Mouse (Mus musculus) urinary bladder, postnatal 10 days (tissue): ENCODE results near the gene Galns.
"Not testable (repeated sequence)": the region's sequence is repeated elsewhere in the genome, so short reads cannot be mapped to it uniquely, and the experiment has no call there.

ENCODE experiments used
- DNase-seq: peaks from one replicate; pipeline ENCODE4 v3.0.0; 2022; ENCODE audit warnings: low spot score

Galns gene

DNA sequence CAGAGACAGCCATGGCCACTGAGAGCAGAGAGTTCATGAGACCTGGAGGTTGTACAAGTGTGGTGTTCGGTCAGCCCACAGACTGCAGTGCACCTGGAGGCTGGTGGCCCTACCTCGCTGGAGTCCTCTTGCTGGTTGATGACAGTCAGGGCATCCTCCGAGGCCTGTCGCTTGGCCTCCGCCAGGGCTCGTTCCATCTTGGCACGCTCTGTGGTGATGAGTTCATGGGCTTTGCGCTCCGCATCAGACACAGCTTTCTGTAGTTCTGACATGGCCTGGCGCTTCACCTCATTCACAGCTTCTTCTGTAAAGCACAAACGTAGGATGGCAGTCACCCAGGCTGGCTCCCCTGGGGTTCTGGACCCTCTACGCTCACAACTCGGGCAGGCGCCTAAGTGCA lies 21.9 kb upstream of the Galns start:
- DNase-seq, result no peak

DNA sequence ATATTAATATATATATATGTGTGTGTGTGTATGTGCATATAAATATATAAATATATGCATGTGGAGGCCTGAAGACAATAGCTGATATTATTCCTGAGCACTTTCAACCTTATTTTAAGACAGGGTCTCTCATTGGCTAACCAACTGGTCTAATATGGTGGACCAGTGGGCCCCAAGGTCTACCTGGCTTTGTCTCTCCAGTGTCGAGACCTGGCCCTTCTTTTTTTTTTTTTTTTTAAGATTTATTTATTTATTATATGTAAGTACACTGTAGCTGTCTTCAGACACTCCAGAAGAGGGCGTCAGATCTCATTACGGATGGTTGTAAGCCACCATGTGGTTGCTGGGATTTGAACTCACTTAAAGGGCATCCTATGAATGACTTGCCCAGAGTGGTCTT lies 20.9 kb upstream of the Galns start:
- DNase-seq, result not testable (repeated sequence)

DNA sequence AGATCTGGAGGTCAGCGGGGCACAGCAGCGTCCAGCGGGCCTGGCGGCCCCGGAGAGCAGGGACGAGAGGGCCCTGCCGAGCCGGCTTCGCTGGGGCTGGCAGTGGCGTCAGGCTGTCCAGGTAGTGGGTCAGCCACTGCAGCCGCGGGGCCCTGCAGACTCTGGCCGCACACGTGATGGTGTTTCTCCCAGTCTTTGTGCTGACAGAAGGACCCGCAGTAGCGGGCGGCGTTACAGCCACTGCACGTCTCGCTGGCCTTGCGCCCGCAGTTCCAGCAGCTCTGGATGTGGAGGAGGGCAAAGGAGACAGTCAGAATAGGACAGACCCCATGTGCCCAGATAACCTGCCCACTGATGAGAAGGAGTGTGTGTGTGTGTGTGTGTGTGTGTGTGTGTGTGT lies 19.4 kb upstream of the Galns start:
- no peak for DNase-seq

DNA sequence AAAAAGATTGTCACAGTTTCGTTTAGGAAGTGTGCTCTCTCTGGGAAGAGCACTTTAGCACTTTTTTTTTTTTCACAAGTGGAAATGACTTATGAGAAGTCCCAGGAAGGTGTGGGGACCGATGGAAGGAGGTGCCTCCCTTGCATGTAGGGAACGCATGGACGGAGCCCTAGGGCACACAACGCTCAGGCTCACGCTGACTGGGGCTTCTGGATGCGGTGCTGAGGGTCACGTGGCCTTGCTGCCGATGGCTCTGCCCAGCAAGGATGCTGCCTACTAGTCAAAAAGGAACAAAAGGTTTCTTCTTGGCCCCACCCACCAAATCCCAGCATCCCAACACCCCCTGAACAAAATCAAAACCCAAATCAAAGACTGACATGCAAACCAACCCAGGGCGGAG lies 18.1 kb upstream of the Galns start:
- DNase-seq, result no peak

DNA sequence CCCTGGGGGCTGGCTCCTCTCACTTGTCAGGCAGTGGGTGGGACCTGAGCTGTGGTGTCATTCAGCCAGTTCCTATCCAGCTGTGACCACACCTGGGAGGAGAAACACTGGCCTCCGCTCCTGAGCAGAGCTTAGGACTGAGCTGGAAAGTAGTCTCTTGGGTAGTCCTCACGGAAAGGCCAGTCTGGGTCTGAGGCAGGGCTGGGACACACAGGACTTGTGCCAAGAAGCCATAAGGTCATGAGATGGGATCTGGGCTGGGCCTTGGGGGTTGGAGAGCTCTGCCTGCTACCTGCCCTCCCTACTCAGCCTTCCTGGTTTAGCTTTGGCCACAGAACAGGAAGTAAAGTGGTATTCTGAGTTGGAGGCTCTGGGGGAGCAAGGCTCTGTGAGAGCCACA lies 15.6 kb upstream of the Galns start:
- no peak for DNase-seq

DNA sequence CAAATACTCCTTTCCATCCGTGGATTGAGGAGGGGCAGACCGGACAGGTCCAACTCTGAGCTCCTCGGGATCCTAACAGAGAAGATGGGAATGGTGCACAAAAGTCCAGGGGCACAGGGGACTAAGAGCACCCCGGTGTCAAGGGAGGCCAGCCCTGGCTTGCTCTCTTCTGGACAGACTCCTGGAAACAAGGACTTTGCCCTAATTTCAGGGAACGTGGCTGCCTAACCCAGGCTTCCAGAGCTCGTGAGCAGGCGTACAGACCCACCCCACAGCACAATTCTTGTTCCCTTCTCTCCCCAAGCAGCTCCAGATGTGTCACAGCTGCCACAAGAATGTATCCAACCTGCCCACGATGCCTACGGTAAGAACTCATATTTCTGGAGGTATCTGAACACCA lies 14.5 kb upstream of the Galns start:
- DNase-seq, result no peak

DNA sequence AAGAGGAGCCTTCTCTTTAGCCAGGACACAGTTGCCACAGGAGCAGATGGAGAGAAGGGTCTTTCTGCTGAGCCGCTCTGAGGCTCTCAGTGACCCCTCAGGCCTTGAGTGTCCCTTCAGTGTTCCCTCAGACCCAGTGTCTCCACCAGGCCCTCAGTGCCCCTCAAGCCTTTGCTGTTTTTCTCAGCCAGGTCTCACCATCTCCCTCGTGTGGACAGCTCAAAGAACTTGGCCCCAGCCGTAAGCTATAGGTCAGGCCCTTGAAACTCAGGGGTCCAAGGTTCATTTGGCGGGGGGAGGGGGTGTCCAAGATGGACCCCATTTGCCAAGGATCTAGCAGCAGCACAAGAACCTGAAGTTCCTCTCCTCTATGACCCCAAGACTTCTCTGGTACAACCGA lies 13.4 kb upstream of the Galns start:
- DNase-seq, result no peak

DNA sequence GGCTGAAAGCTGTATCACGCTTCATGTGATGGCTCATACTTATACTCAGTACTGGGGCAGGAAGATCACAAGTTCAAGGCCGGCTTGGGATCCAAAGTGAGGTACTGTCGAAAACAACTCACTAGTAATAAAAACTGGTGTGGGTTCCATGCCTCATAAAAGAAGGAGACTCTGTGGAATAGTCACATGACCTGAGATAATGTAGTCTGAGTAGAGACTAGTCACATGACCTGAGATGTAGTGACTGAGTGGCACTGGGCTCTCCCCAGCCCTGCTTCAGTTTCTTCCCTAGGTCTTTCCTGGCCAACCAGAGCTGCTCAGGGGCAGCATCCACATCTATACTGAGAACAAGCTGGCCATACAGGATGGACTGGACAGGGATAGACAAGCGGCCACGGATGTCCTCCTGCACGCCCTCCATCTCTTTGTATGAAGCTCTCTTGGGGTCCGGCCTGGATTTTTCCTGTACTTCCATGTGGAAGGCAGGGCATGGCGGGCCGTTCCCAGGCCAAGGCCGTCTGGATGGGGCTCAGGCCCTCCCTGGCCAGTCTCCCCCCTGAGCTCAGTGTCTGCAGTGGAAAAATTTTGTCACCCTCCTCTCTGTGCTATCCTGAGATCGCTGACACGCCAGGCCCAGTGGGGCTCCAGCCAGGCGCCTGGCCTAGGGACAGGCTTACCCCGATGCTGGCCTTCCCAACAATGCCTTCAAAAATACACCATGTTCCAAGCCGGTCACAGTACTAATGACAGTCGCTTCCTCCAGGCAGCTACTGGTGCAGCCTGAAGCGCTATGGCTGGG lies 12.8 kb upstream of the Galns start:
- no peak for DNase-seq

DNA sequence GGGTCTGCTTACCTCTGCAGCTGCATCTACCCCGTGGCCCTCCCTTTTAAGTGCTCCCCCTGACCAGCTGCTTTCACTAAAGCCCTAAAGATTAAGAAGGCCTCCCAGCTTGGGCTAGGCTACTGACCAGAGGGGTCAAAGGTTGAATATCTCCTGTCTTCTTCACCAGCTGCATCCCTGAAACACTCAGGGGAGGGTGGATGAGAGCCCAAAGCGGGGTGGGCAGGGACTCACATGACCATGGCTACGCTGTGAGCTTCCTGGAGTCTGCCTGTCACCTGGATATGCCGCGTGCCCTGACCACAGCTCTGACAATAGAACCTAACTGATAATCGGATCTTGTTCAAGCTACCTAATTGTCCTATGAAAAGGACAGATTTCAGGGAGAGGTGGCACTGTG lies 11.5 kb upstream of the Galns start, which contains the start of gene Pabpn1l:
Pabpn1l (minus strand) TSS at position 13 of the 400 bp plus-strand sequence.
- DNase-seq, result no peak

DNA sequence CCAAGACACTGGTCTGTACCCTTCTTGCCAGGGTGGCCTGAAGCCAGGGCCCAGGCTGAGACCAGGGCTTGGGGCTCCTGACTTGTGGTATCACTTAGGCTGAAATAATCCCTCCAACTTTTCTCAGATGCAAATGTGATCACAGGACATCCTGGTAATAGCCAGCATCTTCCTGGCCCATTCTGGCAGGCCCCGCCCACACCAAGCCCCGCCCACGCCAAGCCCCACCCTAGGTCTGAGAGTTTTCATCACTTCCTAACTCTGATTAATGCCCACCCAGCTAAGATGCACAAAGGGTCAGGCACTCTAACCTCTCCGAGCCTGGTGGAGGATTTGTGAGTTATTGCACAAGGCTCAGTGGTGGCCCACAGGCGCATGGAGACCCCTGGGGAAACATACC lies 9.2 kb upstream of the Galns start:
- no peak for DNase-seq

DNA sequence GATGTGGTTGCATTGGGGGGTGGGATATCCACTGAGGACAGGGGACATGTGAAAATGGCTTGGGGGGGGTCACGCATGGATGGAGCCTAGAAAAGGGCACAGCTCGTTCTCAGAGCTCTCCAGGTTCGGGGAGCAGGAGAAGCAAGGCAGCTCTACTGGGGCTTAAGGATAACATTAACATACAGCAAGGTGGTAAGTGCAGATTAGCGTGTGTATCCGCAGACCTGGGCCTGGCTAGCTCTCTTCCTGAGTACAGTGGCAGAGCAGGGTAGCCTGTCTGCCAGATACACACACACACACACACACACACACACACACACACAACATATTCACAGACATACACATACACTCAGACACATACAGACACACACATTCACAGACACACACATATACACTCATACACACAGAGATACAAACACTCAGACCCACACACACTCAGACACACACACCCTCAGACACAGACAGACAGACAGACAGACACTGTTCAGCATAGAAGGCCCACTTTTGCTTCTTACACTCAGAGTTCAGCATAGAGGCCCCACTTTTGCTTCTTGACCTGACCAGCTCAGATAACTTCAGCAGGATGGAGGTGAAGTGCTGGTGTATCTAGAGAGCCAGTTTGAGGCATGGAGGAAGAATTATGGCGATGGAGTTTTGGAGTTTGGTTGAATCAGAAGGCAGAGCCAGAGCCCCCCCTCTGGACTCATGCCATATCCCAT lies 7.6 kb upstream of the Galns start:
- no peak for DNase-seq

DNA sequence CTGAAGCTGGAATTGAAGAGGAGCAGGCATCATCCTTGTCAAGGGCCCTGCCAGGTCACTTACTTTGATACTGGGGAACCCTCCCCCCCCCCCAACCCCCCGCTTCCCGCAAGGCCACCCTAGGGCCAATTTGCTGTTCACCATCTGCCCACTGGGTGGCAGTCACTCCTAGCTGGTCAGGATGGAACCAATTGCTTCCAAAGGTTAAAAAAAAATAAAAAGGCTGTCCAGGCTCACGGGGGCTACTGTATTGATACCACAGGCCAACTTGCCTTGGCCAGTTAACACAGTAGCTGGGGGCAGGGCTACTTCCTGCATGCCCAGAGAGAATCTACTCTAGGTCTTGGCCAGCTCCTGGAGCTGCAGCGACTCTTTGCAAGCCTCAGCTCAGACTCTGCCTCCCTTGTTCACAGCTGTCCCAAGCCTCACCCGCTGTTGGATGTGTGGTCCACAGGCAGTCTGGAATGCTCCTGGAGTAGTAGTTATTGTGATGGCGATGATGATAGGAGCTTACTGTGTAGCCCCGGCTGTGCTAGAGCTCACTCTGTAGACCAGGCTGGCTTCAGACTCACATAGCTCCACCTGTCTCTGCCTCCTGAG lies 6.8 kb upstream of the Galns start:
- DNase-seq, result peak; percentile 53

DNA sequence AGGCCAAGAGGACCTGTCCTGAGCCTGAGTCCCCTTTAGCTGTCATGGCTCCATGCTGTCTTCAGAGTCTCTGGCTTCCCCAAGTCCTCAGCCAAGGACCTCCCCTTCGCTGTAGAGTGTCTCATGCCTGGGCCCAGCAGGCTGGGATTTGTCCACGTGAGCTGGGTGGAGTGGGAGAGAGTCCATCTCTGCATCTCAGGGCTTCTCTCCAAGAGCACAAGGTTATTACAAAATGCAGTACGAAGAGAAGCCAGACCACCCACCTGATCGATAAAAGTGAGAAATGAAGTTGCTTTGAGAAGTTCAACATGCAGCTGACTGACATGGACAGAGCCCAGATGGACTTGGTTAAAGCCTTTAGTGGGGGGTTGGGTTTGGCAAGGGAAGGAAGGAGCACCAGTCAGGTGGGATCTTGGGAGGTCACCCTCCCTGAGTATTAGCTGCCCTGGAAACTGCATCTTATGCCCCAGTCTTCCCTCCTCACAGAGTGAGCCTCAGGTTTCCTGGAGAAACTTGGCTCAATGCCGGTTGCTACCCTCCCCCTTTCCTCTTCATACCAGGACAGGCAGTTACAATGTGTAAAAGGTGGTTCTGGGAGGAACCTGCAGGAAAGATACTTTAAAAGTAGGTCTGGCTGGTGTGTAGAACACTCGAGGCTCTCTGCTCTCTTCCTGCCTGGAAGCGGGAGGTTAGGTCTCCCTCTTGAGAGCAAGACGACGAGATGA lies 5.1 kb upstream of the Galns start:
- DNase-seq, result no peak

DNA sequence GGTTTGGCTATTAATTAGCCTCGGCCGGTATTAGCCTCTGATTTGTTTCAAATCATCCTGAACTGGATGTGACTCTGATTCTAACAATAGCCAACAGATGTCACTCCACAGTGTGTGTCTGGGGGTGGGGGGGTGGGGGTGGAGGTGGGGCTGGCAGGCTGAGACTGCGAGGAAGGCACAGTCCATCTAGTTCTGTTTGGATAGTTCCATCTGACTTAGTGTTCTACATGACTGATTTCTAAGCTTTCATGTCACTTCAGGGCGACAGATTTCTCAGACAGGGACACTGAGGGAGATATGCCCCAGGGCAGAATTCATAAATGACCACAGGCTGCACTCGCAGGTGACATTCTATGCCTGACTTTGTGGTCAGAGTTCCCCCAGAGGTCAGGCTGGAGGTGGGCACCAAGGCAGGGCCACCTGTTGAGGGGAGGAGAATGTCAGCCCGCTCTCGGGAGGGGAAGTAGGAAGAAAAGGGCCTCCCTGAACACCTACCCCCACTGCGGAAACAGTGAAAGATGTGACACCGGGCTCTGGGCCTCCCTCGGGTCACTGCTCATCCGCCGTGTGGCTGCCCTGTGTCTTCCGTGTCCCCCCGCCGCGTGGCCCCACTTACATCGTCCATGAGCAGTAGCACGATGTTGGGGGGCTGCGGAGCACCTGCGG lies 518 bp downstream of the Galns start:
- DNase-seq, result no peak

DNA sequence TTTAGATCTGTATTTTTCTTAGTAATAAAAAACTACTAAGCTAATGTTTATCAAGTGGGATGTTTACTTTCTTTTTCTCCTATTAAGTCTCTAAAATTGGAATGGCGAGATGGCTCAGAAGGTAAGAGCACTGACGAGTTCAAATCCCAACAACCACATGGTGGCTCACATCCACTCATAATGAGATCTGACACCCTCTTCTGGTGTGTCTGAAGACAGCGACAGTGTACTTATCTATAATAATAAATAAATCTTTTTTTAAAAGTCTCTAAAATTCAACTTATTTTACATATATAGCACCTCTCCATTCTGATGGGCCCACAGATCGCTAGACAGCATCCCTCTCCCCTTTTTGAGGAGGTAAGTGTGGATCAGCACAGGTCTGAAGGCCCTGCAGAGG lies 1.1 kb downstream of the Galns start:
- DNase-seq, result no peak

DNA sequence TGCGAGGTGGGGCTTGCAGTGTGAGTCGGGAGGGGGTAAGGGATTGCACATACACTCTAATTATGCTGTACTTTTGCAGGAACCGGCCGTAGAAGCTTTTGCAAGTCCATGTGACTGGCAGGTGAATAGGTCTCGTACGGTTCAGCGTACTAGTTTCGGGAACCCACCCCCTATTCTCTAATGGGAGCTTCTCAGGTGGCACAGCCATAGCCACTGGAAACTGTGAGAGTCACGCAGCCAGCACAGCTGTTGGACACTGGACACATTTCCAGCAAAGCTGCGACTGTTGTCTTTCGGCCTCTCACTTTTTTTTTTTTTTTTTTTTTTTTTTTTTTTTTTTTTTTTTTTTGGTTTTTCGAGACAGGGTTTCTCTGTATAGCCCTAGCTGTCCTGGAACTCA lies 4.5 kb downstream of the Galns start:
- no peak for DNase-seq

DNA sequence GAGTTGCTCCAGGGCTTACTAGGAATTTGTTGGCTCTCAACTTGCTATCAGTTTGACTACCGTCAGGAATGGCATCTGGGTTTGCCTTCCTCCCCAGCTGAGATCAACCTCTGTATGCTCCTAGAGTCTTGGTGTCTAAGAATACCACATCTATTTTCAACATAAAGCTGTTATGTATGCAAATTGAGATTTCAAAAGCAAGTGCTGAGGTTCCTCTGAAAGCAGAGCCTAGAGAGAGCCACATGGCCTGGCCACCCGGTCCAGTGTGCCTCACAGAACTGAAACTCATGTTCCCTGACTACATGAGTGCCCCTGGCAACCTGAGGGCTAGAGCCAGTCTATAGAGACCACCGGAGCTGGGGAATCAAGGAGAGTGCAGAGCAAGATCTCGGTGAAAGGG lies 5.9 kb downstream of the Galns start:
- DNase-seq, result no peak

DNA sequence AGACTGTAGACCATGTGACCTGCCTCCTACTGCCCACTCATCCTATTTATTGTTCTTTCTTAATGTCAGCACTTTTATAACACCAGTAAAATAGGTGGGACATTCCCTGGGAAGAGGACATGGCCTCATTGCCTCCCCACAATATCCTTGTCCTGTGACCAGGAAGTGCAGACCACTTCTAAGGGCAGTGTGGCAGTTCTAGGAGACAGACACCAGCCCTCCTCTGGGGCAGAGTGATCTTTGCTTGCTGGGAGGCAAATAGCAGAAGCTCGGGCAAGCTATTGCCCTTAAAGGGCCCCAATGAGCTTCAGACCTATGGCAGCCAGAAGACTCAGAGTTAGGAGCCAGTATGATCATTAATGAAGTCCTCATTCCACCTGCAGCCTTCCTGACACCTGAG lies 6.6 kb downstream of the Galns start:
- DNase-seq, result no peak

DNA sequence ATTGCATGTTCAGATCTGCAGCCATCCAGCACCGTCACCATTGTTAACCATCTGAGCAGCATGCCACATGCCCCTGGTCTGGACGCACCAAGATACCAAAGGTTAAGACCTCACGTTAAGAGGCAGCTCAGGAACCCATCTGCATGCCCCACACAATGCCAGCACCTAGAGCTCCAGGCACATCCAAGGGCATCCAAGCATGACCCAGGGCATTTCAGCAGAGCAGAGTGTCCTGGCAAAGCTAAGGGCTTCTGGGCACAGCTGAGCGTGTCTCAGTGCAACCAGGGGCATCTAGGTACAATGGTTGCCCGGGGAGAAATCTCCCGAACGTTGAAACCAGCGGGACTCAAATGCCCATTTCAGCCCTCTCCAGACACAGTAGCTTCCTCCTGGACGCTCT lies 10.6 kb downstream of the Galns start:
- DNase-seq, result no peak

DNA sequence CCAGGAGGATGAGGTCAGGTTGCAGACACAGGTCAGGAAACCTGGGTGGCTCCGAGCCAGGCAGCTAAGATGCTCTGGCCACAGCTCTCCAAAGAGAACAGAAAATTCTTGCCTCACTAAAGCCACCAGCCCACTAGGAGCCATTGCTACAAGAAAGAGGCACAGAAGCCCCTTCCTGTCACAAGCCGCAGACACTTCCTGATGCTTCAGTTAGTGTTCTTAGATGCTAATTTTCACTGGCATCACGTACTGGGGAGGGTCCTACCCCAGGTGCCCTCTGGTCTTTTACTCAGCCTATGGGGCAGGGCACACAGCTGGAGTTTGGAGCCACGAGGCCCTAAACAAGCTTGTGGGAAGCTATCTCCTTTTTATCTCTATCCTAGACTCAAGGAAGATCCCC lies 15.2 kb downstream of the Galns start:
- no peak for DNase-seq

DNA sequence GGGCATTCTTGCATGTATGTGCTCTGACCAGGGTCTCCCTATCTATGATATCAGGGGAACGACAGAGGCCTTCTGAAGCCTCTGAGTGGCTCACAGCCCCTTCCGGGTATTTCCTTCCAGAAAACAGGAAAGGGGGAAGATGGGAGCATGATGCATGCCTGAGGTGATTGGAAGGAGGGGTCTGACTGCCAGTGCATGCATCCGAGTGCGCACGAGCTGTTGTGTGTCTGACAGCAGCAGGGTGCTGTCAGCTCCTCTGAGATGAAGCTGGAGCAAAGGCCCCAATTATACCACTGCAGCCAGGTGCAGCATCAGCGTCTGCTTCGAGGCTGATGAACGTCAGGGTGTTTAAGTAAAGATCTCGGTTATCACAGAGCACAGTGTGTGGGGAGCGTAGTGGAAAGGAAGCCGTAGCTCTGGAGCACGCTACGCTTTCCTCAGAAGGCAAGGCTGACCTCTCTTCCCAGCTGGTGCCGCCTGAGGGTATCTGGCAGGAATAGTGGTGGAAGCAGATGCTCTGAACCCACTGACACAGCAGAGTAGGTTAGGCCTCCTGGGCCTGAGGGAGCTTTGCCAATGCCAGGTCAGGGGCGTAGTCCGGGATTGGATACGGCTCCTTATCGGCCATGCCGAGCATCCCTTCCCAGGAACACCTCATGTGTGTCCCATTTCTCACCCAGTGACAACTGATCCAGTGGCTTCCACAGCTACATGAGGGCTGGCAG lies 17.3 kb downstream of the Galns start:
- DNase-seq, result no peak
